Mouse (Mus musculus) heart, embryonic 14.5 days (tissue): ENCODE data around the gene Gsk3a. TPM values are rescaled to one million over a fixed set of nuclear protein-coding genes. Genes with fewer than 3 reads are reported as not detected.

Experiments used
- microRNA-seq: library from miRNA; unstranded; fragments of <30 nt; microRNA quantifications from one replicate; pipeline ENCODE4, GENCODE M21; 2016
- polyA plus RNA-seq: library from polyadenylated mRNA; unstranded; fragments of >200 nt; fragmentation: Nextera tagmentation; extraction: Ambion mirVana; gene quantifications from 2 replicates; pipeline ENCODE4 v1.2.1, GENCODE M21; 2014

Gene Gsk3a
- polyA plus RNA-seq, 1 experiment from 2014 or later: 12.2 TPM

Small RNA genes lying within 50 kb of the gene (microRNA-seq; reads per million reads assigned to microRNA genes)
- gene Mir7048: not detected

Other genes starting within 250 kb of the Gsk3a start
- gene Atp1a3, start 231.9 kb downstream of the Gsk3a start, polyA plus RNA-seq: 0.67 and 0.76 TPM in 2 replicates
- 5.7 and 8.3 TPM in 2 replicates for gene Grik5, start 165.5 kb downstream of the Gsk3a start, polyA plus RNA-seq
- gene Zfp574, start 165.3 kb downstream of the Gsk3a start, polyA plus RNA-seq: 14.5 and 14.8 TPM in 2 replicates
- 0.50 and 0.71 TPM in 2 replicates for gene Pou2f2, start 58.1 kb downstream of the Gsk3a start, polyA plus RNA-seq
- gene Dedd2, start 17.2 kb downstream of the Gsk3a start, polyA plus RNA-seq: 4.8 and 5.7 TPM in 2 replicates
- 2.3 and 2.4 TPM in 2 replicates for gene Zfp526, start 16.4 kb downstream of the Gsk3a start, polyA plus RNA-seq
- 14.4 and 17.4 TPM in 2 replicates for gene Erf, start 12.9 kb upstream of the Gsk3a start, polyA plus RNA-seq
- gene Cic, start 29.9 kb upstream of the Gsk3a start, polyA plus RNA-seq: 25.4 and 28.4 TPM in 2 replicates
- gene Pafah1b3, start 60.1 kb upstream of the Gsk3a start, polyA plus RNA-seq: 130 and 142 TPM in 2 replicates
- 0.16 TPM in 1 of 2 replicates, not detected in the other for gene Prr19, start 63.6 kb upstream of the Gsk3a start, polyA plus RNA-seq
- 0.30 TPM in 1 of 2 replicates, not detected in the other for gene Tmem145, start 68.3 kb upstream of the Gsk3a start, polyA plus RNA-seq
- 6.8 and 7.9 TPM in 2 replicates for gene Megf8, start 79.3 kb upstream of the Gsk3a start, polyA plus RNA-seq
- 0.31 TPM in 1 of 2 replicates, not detected in the other for gene Cnfn, start 131.9 kb upstream of the Gsk3a start, polyA plus RNA-seq
- 2.8 and 3.6 TPM in 2 replicates for gene Lipe, start 160.9 kb upstream of the Gsk3a start, polyA plus RNA-seq
- gene Cxcl17, start 175.0 kb upstream of the Gsk3a start, polyA plus RNA-seq: 0.28 and 0.36 TPM in 2 replicates
- gene Ceacam1, start 239.8 kb upstream of the Gsk3a start, polyA plus RNA-seq: 3.9 and 4.5 TPM in 2 replicates